In the genomic region with DNA sequence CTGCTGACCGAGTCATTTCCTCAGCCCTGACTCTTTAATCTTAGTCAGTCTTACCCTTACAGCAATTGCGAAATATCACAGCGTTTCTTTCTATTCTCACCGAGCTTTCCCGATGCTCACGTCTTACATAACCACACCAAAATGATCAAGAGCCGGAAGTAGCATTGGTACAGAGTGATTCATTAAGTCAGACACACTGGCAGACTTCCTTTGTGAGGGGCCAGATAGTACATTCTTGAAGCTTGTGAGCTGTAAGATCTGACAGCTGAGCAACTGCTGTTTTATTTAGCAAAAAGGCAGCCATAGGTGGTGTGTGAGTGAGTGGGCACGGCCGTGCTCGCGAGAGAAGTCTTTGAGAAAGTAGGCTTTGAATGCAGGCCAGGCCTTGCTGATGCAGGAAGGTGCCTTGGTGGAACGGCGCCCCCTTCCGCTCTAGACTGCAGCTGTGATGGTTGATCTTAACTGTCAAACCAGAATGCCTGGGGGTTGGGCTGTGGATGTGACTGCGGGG, we compare ENCODE assay signal across 9 mouse cellular contexts. TPM values are rescaled to one million over a fixed set of nuclear protein-coding genes. Genes with fewer than 3 reads are reported as not detected.
DNase-seq lines count a peak whose midpoint lies in the region; ATAC-seq lines count a peak whose summit lies in the region.
"Had no signal": no experiment of that assay in that cellular context is flagged by ENCODE, and none has a peak within 500 bp of the region (broad histone marks: within the 10 kb centered on the region; RNA-seq: fewer than 3 reads in every experiment).

No protein-coding gene starts in this region.

- intact Hi-C loops in left cerebral cortex, postnatal 14 days (cut with DNase I), result no loop called here

- peaks cover 21% of the 10 kb centered on the region; the same call in 1 of the 2 replicates for H3K36me3 ChIP-seq in forebrain, embryonic 14.5 days (ENCODE audit: control insufficient read depth, insufficient read depth, low read length)

- H3K27me3 ChIP-seq in forebrain, embryonic 14.5 days (replicated peaks; ENCODE audit: control insufficient read depth, insufficient read depth, low read length), result no peaks in the 10 kb centered on the region

- no peak overlapping the region for H3K4me3 ChIP-seq in forebrain, embryonic 14.5 days (ENCODE audit: low read depth, low read length)
- H3K4me3 ChIP-seq: erythroblast, embryonic 14.5 days had no signal

- no peak overlapping the region for H3K4me2 ChIP-seq in forebrain, embryonic 14.5 days (ENCODE audit: low read length)

- DNase-seq in 416B (ENCODE audit: low read depth) (peak; percentile 99), MN1 (ENCODE audit: low spot score) (peak; percentile 44)
- peak; percentile 58 to 72 for DNase-seq in heart, adult 18-20 months
- peak; percentile 70 to 85 for DNase-seq in left cerebral cortex, postnatal 14 days (ENCODE audit: low spot score in 2 of 2)
- peak; percentile 85 to 88 for DNase-seq in thymus, postnatal 36 days
- DNase-seq in embryo, embryonic 9.5 days (ENCODE audit: extremely low spot score), result no peak
- no peak for DNase-seq in forebrain, embryonic 14.5 days (ENCODE audit: low spot score)

- peak; percentile 90 for ATAC-seq in monocyte, adult 5-6 weeks (replicated peaks; ENCODE audit: insufficient number of reproducible peaks, low FRiP score, low TSS enrichment, poor library complexity, severe bottlenecking)
- ATAC-seq in forebrain, embryonic 14.5 days, result no peak

- 77% methylated on average over 15 of the region's 15 CpGs for WGBS in forebrain, embryonic 14.5 days

- H3K4me1 ChIP-seq in forebrain, embryonic 14.5 days (ENCODE audit: control insufficient read depth, insufficient read depth, low read length), result no peaks in the 10 kb centered on the region

- no peaks in the 10 kb centered on the region for H3K9me3 ChIP-seq in forebrain, embryonic 14.5 days (replicated peaks; ENCODE audit: control insufficient read depth, low read length)

- no peak overlapping the region for H3K9ac ChIP-seq in forebrain, embryonic 14.5 days (ENCODE audit: low read length)

- H3K27ac ChIP-seq in forebrain, embryonic 14.5 days (ENCODE audit: low read depth, low read length), result no peak overlapping the region

RNA-seq across cellular contexts. Expression of gene Por, which starts 32.9 kb away (rescaled TPM):
- 10 to 100 TPM; 66.4 to 82.7 TPM for total RNA-seq in heart, adult 18-20 months (2021)
- total RNA-seq in left cerebral cortex, postnatal 14 days (2021), result 10 to 100 TPM; 81.0 to 81.1 TPM
- 51.2 to 59.0 TPM (median 57.1 TPM) in 3 replicates for total RNA-seq in monocyte, adult 5-6 weeks (2017)
- polyA plus RNA-seq in forebrain, embryonic 14.5 days (2014; fragmentation: Nextera tagmentation; extraction: Ambion mirVana), result 82.1 and 101 TPM in 2 replicates

RNA-seq across cellular contexts. Expression of gene Tmem120a, which starts 41.5 kb away (rescaled TPM):
- 10 to 100 TPM; 14.3 to 16.3 TPM for total RNA-seq in heart, adult 18-20 months (2021)
- total RNA-seq in left cerebral cortex, postnatal 14 days (2021), result 10 to 100 TPM; 15.9 to 17.4 TPM
- total RNA-seq in monocyte, adult 5-6 weeks (2017), result 16.5 to 34.4 TPM (median 19.1 TPM) in 3 replicates
- 80.1 and 83.8 TPM in 2 replicates for polyA plus RNA-seq in forebrain, embryonic 14.5 days (2014; fragmentation: Nextera tagmentation; extraction: Ambion mirVana)

Comparison
In these comparisons a context has a peak if more than half of its experiments do, and no peak if none do; other contexts are left out.
1. DNase-seq: peak in 416B (single experiment), MN1 (single experiment), heart, adult 18-20 months (2 of 2), left cerebral cortex, postnatal 14 days (2 of 2) and thymus, postnatal 36 days (2 of 2); none in embryo, embryonic 9.5 days (single experiment) and forebrain, embryonic 14.5 days (single experiment).